19 mouse cellular contexts compared by ENCODE assay signal in genomic region chr2:76141136-76141535, GRCm38 (mm10).
"Had no signal": no experiment of that assay in that cellular context is flagged by ENCODE, and none has a peak within 500 bp of the region (broad histone marks: within the 10 kb centered on the region; RNA-seq: fewer than 3 reads in every experiment).

No protein-coding gene starts in this region.

- H3K4me3 ChIP-seq: megakaryocyte, embryonic 14.5 days; midbrain, embryonic 13.5 days; midbrain, embryonic 15.5 days; myocyte; neural tube, embryonic 13.5 days; neural tube, embryonic 15.5 days had no signal

- H3K9ac ChIP-seq: lung, embryonic 14.5 days; midbrain, embryonic 13.5 days; midbrain, embryonic 15.5 days; neural tube, embryonic 13.5 days; neural tube, embryonic 15.5 days had no signal

- H3K27ac ChIP-seq: macrophage; midbrain, embryonic 13.5 days; midbrain, embryonic 15.5 days; neural tube, embryonic 13.5 days; neural tube, embryonic 15.5 days had no signal

- H3K27me3 ChIP-seq: megakaryocyte, embryonic 14.5 days; midbrain, embryonic 13.5 days; midbrain, embryonic 15.5 days; neural tube, embryonic 13.5 days; neural tube, embryonic 15.5 days had no signal

- H3K4me2 ChIP-seq: lung, embryonic 14.5 days; midbrain, embryonic 11.5 days; midbrain, embryonic 13.5 days; midbrain, embryonic 15.5 days; neural tube, embryonic 13.5 days; neural tube, embryonic 15.5 days had no signal

- DNase-seq: lung, adult 18-20 months; lung, embryonic 14.5 days; lung, postnatal 14 days; lung, postnatal 36 days; right cerebral cortex, adult 18-20 months; right cerebral cortex, postnatal 25 days; right cerebral cortex, postnatal 4 days; spleen, adult 18-20 months; thymus, adult 18-20 months; thymus, postnatal 14 days; thymus, postnatal 36 days had no signal

- H3K4me1 ChIP-seq: megakaryocyte, embryonic 14.5 days; midbrain, embryonic 13.5 days; midbrain, embryonic 15.5 days; neural tube, embryonic 13.5 days; neural tube, embryonic 15.5 days had no signal

- H3K9me3 ChIP-seq: megakaryocyte, embryonic 14.5 days; midbrain, embryonic 13.5 days; midbrain, embryonic 15.5 days; neural tube, embryonic 13.5 days; neural tube, embryonic 15.5 days had no signal

- ATAC-seq: midbrain, embryonic 13.5 days; midbrain, embryonic 15.5 days had no signal

- H3K36me3 ChIP-seq: midbrain, embryonic 13.5 days; midbrain, embryonic 15.5 days; neural tube, embryonic 13.5 days; neural tube, embryonic 15.5 days had no signal
